Mouse (Mus musculus) embryonic facial prominence, embryonic 15.5 days (tissue): ENCODE results near the gene D13Ertd608e. TPM values are rescaled to one million over a fixed set of nuclear protein-coding genes. Genes with fewer than 3 reads are reported as not detected.
"Not testable (repeated sequence)": the region's sequence is repeated elsewhere in the genome, so short reads cannot be mapped to it uniquely, and the experiment has no call there.

Experiments
- ATAC-seq: fragments of 200-750 bp; cut with Nextera tagmentation; 2 replicates; pipeline ENCODE4 v1.8.0; 2017; ENCODE audit warnings: low read depth, moderate TSS enrichment; ENCODE audit not compliant: insufficient number of reproducible peaks, low FRiP score, low TSS enrichment
- H3K27ac ChIP-seq: fragments of 300-500 bp; sonication (generic); replicated peaks from 2 replicates; pipeline ENCODE4 v1.5.1; 2015; ENCODE audit warnings: mild to moderate bottlenecking, inconsistent platforms
- H3K27me3 ChIP-seq: fragments of 300-500 bp; sonication (generic); 2 replicates; pipeline ENCODE4 v1.6.1; 2015; ENCODE audit warnings: inconsistent platforms
- H3K36me3 ChIP-seq: fragments of 300-500 bp; sonication (generic); 2 replicates; pipeline ENCODE4 v1.6.1; 2015; ENCODE audit warnings: mild to moderate bottlenecking, inconsistent platforms
- H3K4me1 ChIP-seq: fragments of 300-500 bp; sonication (generic); 2 replicates; pipeline ENCODE4 v1.6.1; 2015; ENCODE audit warnings: inconsistent platforms
- H3K4me2 ChIP-seq: fragments of 300-500 bp; sonication (generic); replicated peaks from 2 replicates; pipeline ENCODE4 v1.6.1; 2015; ENCODE audit warnings: mild to moderate bottlenecking, inconsistent platforms
- H3K4me3 ChIP-seq: fragments of 300-500 bp; sonication (generic); replicated peaks from 2 replicates; pipeline ENCODE4 v1.5.1; 2015; ENCODE audit warnings: mild to moderate bottlenecking, inconsistent platforms
- H3K9ac ChIP-seq: fragments of 300-500 bp; sonication (generic); 2 replicates; pipeline ENCODE4 v1.6.1; 2015; ENCODE audit warnings: inconsistent platforms
- H3K9me3 ChIP-seq: fragments of 300-500 bp; sonication (generic); replicated peaks from 2 replicates; pipeline ENCODE4 v1.6.1; 2016; ENCODE audit warnings: inconsistent platforms
- WGBS: fragments of 180-500 bp; shearing (Covaris S2); methylation state at CpG from one replicate; pipeline ENCODE4 v1.1.7; 2015; 5-methylcytosine and 5-hydroxymethylcytosine counted together
- polyA plus RNA-seq: library from polyadenylated mRNA; unstranded; fragments of >200 nt; fragmentation: Nextera tagmentation; extraction: Ambion mirVana; gene quantifications from 2 replicates; pipeline ENCODE4 v1.2.1, GENCODE M21; 2015

The D13Ertd608e gene
- not detected in 2 replicates for polyA plus RNA-seq

GRCm38 (mm10) chr13:119835320-119836056 lies at the start of gene D13Ertd608e:
Gene D13Ertd608e, plus strand, starts transcription at chr13:119836006.
- not testable (repeated sequence) for H3K9me3 ChIP-seq, H3K27ac ChIP-seq, H3K4me1 ChIP-seq, H3K27me3 ChIP-seq, H3K36me3 ChIP-seq, ATAC-seq, H3K9ac ChIP-seq
- H3K4me3 ChIP-seq = peak within 1 kb of the TSS; percentile 23
- peak within 1 kb of the TSS; percentile 43 for H3K4me2 ChIP-seq
- 14% methylated on average over 19 of the region's 25 CpGs for WGBS

- WGBS = under 1% methylated on average over 61 of the region's 66 CpGs
- peaks cover 19% of the 10 kb centered on the region for H3K4me1 ChIP-seq
- ATAC-seq = peak; percentile 75
- H3K9ac ChIP-seq = peak overlapping the region; percentile 91
- peak overlapping the region; percentile 97 for H3K27ac ChIP-seq
- peak overlapping the region; percentile 86 for H3K4me3 ChIP-seq
- H3K27me3 ChIP-seq = no peaks in the 10 kb centered on the region
- peaks cover 21% of the 10 kb centered on the region for H3K36me3 ChIP-seq
- no peaks in the 10 kb centered on the region for H3K9me3 ChIP-seq
- peak overlapping the region; percentile 56 for H3K4me2 ChIP-seq
These were observed 45.7 kb upstream of the D13Ertd608e start for GRCm38 (mm10) chr13:119789851-119790717.

- ATAC-seq = peak; percentile 98
- Histone ChIP-seq H3K4me2 (peak within 1 kb of the TSS; percentile 90), H3K9me3 (no peaks in the 10 kb centered on the region), H3K27ac (peak within 1 kb of the TSS; percentile 98), H3K4me1 (peaks cover 19% of the 10 kb centered on the region), H3K27me3 (no peaks in the 10 kb centered on the region), H3K9ac (peak within 1 kb of the TSS; percentile 91), H3K36me3 (peaks cover 13% of the 10 kb centered on the region), H3K4me3 (peak within 1 kb of the TSS; percentile 86)
- under 1% methylated on average over 71 of the region's 86 CpGs for WGBS
These were observed 44.8 kb upstream of the D13Ertd608e start, which contains the start of gene Zfp131 for GRCm38 (mm10) chr13:119790761-119791579. Gene Zfp131, minus strand, starts transcription at chr13:119790889.

- Histone ChIP-seq H3K27ac (peak overlapping the region; percentile 98), H3K9me3 (no peaks in the 10 kb centered on the region), H3K9ac (peak overlapping the region; percentile 91), H3K4me3 (peak overlapping the region; percentile 86), H3K36me3 (peaks cover 10% of the 10 kb centered on the region), H3K27me3 (no peaks in the 10 kb centered on the region), H3K4me2 (peak overlapping the region; percentile 90), H3K4me1 (peaks cover 19% of the 10 kb centered on the region)
- ATAC-seq = no peak
- WGBS = 2% methylated on average over 18 of the region's 18 CpGs
These were observed 44.1 kb upstream of the D13Ertd608e start for GRCm38 (mm10) chr13:119791580-119792135.

GRCm38 (mm10) chr13:119792791-119793404 lies 42.9 kb upstream of the D13Ertd608e start:
- Histone ChIP-seq H3K27me3 (no peaks in the 10 kb centered on the region), H3K4me2 (no peak overlapping the region), H3K9me3 (no peaks in the 10 kb centered on the region), H3K9ac (no peak overlapping the region), H3K27ac (no peak overlapping the region), H3K36me3 (no peaks in the 10 kb centered on the region), H3K4me3 (no peak overlapping the region), H3K4me1 (peaks cover 19% of the 10 kb centered on the region)
- no peak for ATAC-seq
- 84% methylated on average over 5 of the region's 5 CpGs for WGBS

- WGBS = 67% methylated on average over 4 of the region's 4 CpGs
- no peaks in the 10 kb centered on the region for H3K36me3 ChIP-seq
- no peaks in the 10 kb centered on the region for H3K9me3 ChIP-seq
- H3K27ac ChIP-seq = no peak overlapping the region
- no peak for ATAC-seq
- no peak overlapping the region for H3K9ac ChIP-seq
- no peak overlapping the region for H3K4me2 ChIP-seq
- H3K27me3 ChIP-seq = no peaks in the 10 kb centered on the region
- no peaks in the 10 kb centered on the region for H3K4me1 ChIP-seq
- H3K4me3 ChIP-seq = no peak overlapping the region
These were observed 38.1 kb upstream of the D13Ertd608e start for GRCm38 (mm10) chr13:119797656-119798055.

GRCm38 (mm10) chr13:119808937-119809336 lies 26.9 kb upstream of the D13Ertd608e start:
- ATAC-seq = no peak
- H3K9me3 ChIP-seq = no peaks in the 10 kb centered on the region
- no peaks in the 10 kb centered on the region for H3K4me1 ChIP-seq
- no peak overlapping the region for H3K9ac ChIP-seq
- H3K36me3 ChIP-seq = no peaks in the 10 kb centered on the region
- H3K4me2 ChIP-seq = no peak overlapping the region
- H3K4me3 ChIP-seq = no peak overlapping the region
- 63% methylated on average over 2 of the region's 2 CpGs for WGBS
- H3K27me3 ChIP-seq = no peaks in the 10 kb centered on the region
- no peak overlapping the region for H3K27ac ChIP-seq

- H3K4me3 ChIP-seq = no peak overlapping the region
- no peak overlapping the region for H3K27ac ChIP-seq
- H3K9me3 ChIP-seq = no peaks in the 10 kb centered on the region
- no peak overlapping the region for H3K9ac ChIP-seq
- H3K36me3 ChIP-seq = no peaks in the 10 kb centered on the region
- no peak overlapping the region for H3K4me2 ChIP-seq
- ATAC-seq = no peak
- H3K27me3 ChIP-seq = no peaks in the 10 kb centered on the region
- WGBS = 75% methylated on average over 9 of the region's 9 CpGs
- H3K4me1 ChIP-seq = no peaks in the 10 kb centered on the region
These were observed 25.8 kb upstream of the D13Ertd608e start for GRCm38 (mm10) chr13:119810031-119810430.

GRCm38 (mm10) chr13:119816798-119817197 lies 19.0 kb upstream of the D13Ertd608e start:
- Histone ChIP-seq H3K9ac (no peak overlapping the region), H3K27ac (no peak overlapping the region), H3K4me1 (no peaks in the 10 kb centered on the region), H3K27me3 (no peaks in the 10 kb centered on the region), H3K9me3 (no peaks in the 10 kb centered on the region), H3K4me2 (no peak overlapping the region), H3K4me3 (no peak overlapping the region), H3K36me3 (no peaks in the 10 kb centered on the region)
- 52% methylated on average over 8 of the region's 8 CpGs for WGBS
- ATAC-seq = no peak

- H3K9me3 ChIP-seq = no peaks in the 10 kb centered on the region
- no peaks in the 10 kb centered on the region for H3K36me3 ChIP-seq
- H3K27ac ChIP-seq = no peak overlapping the region
- ATAC-seq = no peak
- no peak overlapping the region for H3K4me3 ChIP-seq
- no peaks in the 10 kb centered on the region for H3K27me3 ChIP-seq
- H3K9ac ChIP-seq = no peak overlapping the region
- H3K4me2 ChIP-seq = no peak overlapping the region
- H3K4me1 ChIP-seq = no peaks in the 10 kb centered on the region
- WGBS = 16% methylated on average over 2 of the region's 2 CpGs
These were observed 18.1 kb upstream of the D13Ertd608e start for GRCm38 (mm10) chr13:119817579-119818206.
